Mouse (Mus musculus) ES-Bruce4 (cell line): Measurements from ENCODE around the gene Lmf2. TPM values are rescaled to one million over a fixed set of nuclear protein-coding genes. Genes with fewer than 3 reads are reported as not detected.
A peak's percentile ranks its signal among the peaks of the same experiment; 100 is the strongest.

ENCODE experiments used
- H3K27ac ChIP-seq: 2 replicates; pipeline ENCODE4 v1.5.1; 2012; ENCODE audit warnings: low read length, inconsistent platforms; ENCODE audit not compliant: insufficient read depth
- H3K27me3 ChIP-seq: 2 replicates; pipeline ENCODE4 v1.6.1; 2012; ENCODE audit warnings: mild to moderate bottlenecking, low read length, inconsistent platforms; ENCODE audit not compliant: control insufficient read depth, poor library complexity, insufficient read depth, severe bottlenecking
- H3K36me3 ChIP-seq: 2 replicates; pipeline ENCODE4 v1.6.1; 2012; ENCODE audit warnings: inconsistent platforms, mild to moderate bottlenecking, low read length, moderate library complexity; ENCODE audit not compliant: control insufficient read depth, poor library complexity, insufficient read depth, severe bottlenecking
- H3K4me1 ChIP-seq: one replicate; pipeline ENCODE4 v1.8.1; 2011; ENCODE audit warnings: low read length; ENCODE audit not compliant: control insufficient read depth, insufficient read depth
- H3K4me3 ChIP-seq: 2 replicates; pipeline ENCODE4 v1.5.1; 2011; ENCODE audit warnings: low read depth, mild to moderate bottlenecking, low read length
- H3K9ac ChIP-seq: 2 replicates; pipeline ENCODE4 v1.6.1; 2012; ENCODE audit warnings: low read depth, mild to moderate bottlenecking, inconsistent platforms; ENCODE audit not compliant: poor library complexity, severe bottlenecking
- H3K9me3 ChIP-seq: replicated peaks from 2 replicates; pipeline ENCODE4 v1.6.1; 2012; ENCODE audit warnings: mild to moderate bottlenecking, low read length, inconsistent platforms; ENCODE audit not compliant: control insufficient read depth, poor library complexity, insufficient read depth, severe bottlenecking
- CTCF ChIP-seq: IDR thresholded peaks from one replicate; pipeline ENCODE4 v1.8.1; 2011; ENCODE audit warnings: low read depth, low read length
- EP300 ChIP-seq: IDR thresholded peaks from 2 replicates; pipeline ENCODE4 v1.6.1; 2011; ENCODE audit warnings: low read depth, low read length; ENCODE audit not compliant: insufficient read depth
- POLR2A ChIP-seq: IDR thresholded peaks from one replicate; pipeline ENCODE4 v1.8.1; 2011; ENCODE audit warnings: low read length; ENCODE audit not compliant: insufficient read depth
- polyA plus RNA-seq: library from polyadenylated mRNA; stranded (reverse); fragments of >200 nt; gene quantifications from 2 replicates; pipeline ENCODE4 v1.2.4, GENCODE M21; 2011; ENCODE audit warnings: low read depth; ENCODE audit not compliant: missing spikeins, insufficient read depth, insufficient read length

Gene Lmf2
- polyA plus RNA-seq, 1 experiment = 42.1 TPM

GRCm38 (mm10) chr15:89334774-89335537 lies 20.5 kb downstream of the Lmf2 start:
- H3K9ac ChIP-seq = no peak overlapping the region
- H3K36me3 ChIP-seq = no peaks in the 10 kb centered on the region
- H3K27me3 ChIP-seq = no peaks in the 10 kb centered on the region
- no peaks in the 10 kb centered on the region for H3K9me3 ChIP-seq
- no peaks in the 10 kb centered on the region for H3K4me1 ChIP-seq
- TF ChIP-seq POLR2A = no peak
- no peak for TF ChIP-seq EP300
- no peak for TF ChIP-seq CTCF
- peak overlapping the region; percentile 10; the same call in 1 of the 2 replicates for H3K4me3 ChIP-seq
- no peak overlapping the region for H3K27ac ChIP-seq

GRCm38 (mm10) chr15:89334271-89334670 lies 21.2 kb downstream of the Lmf2 start, which contains the start of gene Miox:
Gene Miox, plus strand, starts transcription at chr15:89334398.
- Histone ChIP-seq H3K9ac (no peak within 1 kb of the TSS), H3K4me1 (no peaks in the 10 kb centered on the region), H3K36me3 (no peaks in the 10 kb centered on the region), H3K27ac (no peak within 1 kb of the TSS), H3K27me3 (no peaks in the 10 kb centered on the region), H3K9me3 (no peaks in the 10 kb centered on the region), H3K4me3 (no peak within 1 kb of the TSS)
- TF ChIP-seq CTCF (no peak), EP300 (no peak), POLR2A (no peak)

DNA sequence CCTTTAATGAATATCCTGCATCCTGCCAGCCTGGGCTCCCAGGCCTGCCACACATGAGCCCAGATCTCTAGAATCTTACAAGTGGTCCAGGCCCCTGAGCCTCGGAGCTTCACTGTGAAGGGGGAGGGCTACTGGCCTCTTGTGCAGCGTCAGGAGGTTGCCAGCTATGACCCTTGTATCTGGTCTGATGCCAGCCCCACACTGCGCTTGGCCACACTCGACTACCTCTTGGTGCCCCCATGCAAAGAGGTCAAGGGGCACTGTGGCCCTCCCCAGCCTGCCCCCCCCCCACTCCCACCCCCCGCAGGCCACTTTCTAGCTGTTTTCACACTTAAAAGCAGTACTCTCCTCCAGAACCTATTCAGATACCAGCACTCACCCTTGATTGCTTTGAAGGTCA lies 29.0 kb downstream of the Lmf2 start:
- no peak for TF ChIP-seq POLR2A
- TF ChIP-seq CTCF = no peak
- TF ChIP-seq EP300 = no peak
- Histone ChIP-seq H3K9ac (no peak overlapping the region), H3K9me3 (no peaks in the 10 kb centered on the region), H3K4me1 (no peaks in the 10 kb centered on the region), H3K4me3 (no peak overlapping the region), H3K27ac (no peak overlapping the region), H3K27me3 (no peaks in the 10 kb centered on the region), H3K36me3 (no peaks in the 10 kb centered on the region)

GRCm38 (mm10) chr15:89323656-89324055 lies 31.8 kb downstream of the Lmf2 start:
- no peak for TF ChIP-seq EP300
- no peak for TF ChIP-seq CTCF
- no peak for TF ChIP-seq POLR2A
- Histone ChIP-seq H3K9me3 (no peaks in the 10 kb centered on the region), H3K4me3 (peak overlapping the region; percentile 71)

GRCm38 (mm10) chr15:89322670-89323522 lies 32.6 kb downstream of the Lmf2 start, which contains the start of gene Adm2:
Gene Adm2, plus strand, starts transcription at chr15:89322720.
- TF ChIP-seq CTCF (no peak), POLR2A (peak; percentile 34)
- Histone ChIP-seq H3K36me3 (no peaks in the 10 kb centered on the region), H3K4me1 (no peaks in the 10 kb centered on the region), H3K9ac (peak within 1 kb of the TSS; percentile 41), H3K27ac (no peak within 1 kb of the TSS), H3K9me3 (no peaks in the 10 kb centered on the region), H3K4me3 (peak within 1 kb of the TSS; percentile 71), H3K27me3 (no peaks in the 10 kb centered on the region)

More at GRCm38 (mm10) chr15:89323656-89324055, 31.8 kb downstream of the Lmf2 start:
- Histone ChIP-seq H3K36me3 (no peaks in the 10 kb centered on the region), H3K27me3 (no peaks in the 10 kb centered on the region), H3K4me1 (no peaks in the 10 kb centered on the region), H3K27ac (no peak overlapping the region), H3K9ac (peak overlapping the region; percentile 41)

DNA sequence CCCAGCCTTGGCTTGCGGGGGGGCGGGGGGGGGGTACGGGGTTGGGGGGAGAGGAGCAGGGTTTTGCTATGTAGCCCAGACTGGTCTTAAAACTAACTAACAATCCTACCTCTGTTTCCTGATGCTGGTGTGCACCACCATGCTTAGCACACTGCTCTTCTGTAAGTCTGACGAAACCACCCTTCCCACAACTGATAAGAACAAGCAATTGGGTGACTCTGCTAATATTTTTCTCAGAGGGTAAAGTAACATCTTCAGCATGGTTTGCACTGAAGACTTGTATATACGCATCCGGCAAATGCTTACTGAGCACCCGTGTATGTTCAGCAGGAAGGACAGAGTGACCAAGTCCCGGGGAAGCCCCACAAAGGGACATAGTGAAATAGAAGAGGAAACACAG lies 34.2 kb downstream of the Lmf2 start:
- no peaks in the 10 kb centered on the region for H3K4me1 ChIP-seq
- H3K4me3 ChIP-seq = no peak overlapping the region
- no peak for TF ChIP-seq EP300
- no peak for TF ChIP-seq POLR2A
- no peak for TF ChIP-seq CTCF
- H3K27ac ChIP-seq = no peak overlapping the region
- no peaks in the 10 kb centered on the region for H3K27me3 ChIP-seq
- no peaks in the 10 kb centered on the region for H3K36me3 ChIP-seq
- no peak overlapping the region for H3K9ac ChIP-seq
- H3K9me3 ChIP-seq = no peaks in the 10 kb centered on the region
